Mouse (Mus musculus): ENCODE data around the gene Cep170.

Gene Cep170

DNA sequence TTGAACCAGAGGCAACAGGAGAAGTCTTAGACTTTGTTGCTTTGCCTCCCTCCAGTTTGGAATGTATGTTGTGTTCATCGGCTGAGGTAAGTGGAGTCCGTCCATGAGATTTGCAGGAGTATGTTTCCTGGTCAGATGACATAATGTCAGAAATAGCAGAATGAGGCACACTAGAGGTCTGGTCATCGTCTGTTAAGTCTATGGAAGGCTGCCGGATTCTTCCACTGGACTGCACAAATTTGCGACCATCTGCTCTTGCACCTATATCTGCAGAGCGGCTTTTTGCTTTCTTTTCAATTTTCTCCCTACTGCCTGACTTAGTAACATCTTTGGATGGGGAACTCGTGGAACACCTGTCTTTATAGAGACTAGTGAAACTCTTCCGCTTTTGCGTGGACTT lies 58.3 kb downstream of the Cep170 start:
- DNase-seq (ENCODE audit: inconsistent age in 2 of 2, low spot score in 1 of 2): no peak

DNA sequence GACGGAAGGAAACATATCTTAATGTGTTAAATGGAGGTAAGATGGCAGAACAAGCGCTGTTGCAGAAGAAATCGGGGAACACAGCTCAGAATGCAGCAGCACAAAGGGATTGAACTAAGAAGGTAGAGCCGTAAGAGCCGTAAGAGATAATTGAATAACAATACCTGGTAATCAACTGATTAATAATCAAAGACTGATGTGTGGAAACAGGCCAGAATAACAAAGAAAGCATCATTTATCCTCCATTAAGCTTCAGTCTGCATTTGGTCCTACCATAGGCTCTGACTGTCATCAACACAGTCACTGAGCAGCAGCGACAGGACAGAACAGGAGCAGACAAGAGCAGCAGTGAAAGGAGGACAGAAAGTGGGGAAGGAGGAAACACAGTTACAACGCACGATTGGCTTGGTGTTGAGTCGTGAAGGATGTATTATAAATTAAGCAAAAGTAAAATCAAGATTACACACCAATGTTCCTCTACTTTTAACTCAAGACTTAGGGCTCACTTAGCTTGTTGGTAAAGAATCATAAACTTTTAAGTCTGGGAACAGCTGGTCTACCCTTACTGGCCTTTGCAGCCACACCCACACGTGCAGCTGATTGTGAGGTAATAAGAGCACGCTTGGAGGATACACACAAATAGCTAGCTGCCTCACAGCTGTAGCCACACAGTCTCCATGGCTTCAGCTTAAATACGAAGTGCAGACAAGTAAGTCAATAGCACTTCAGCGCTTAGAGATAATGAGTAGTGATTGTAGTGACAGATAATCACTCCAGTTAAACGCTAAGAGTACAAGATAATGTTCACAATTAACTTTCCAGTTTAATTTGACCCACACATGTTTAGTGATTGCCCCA lies 59.8 kb downstream of the Cep170 start:
- DNase-seq (ENCODE audit: inconsistent age in 2 of 2, low spot score in 1 of 2): no peak

- no peak for DNase-seq (ENCODE audit: inconsistent age in 2 of 2, low spot score in 1 of 2)
Measured at GRCm38 (mm10) chr1:176749708-176750107, 64.2 kb downstream of the Cep170 start.

DNA sequence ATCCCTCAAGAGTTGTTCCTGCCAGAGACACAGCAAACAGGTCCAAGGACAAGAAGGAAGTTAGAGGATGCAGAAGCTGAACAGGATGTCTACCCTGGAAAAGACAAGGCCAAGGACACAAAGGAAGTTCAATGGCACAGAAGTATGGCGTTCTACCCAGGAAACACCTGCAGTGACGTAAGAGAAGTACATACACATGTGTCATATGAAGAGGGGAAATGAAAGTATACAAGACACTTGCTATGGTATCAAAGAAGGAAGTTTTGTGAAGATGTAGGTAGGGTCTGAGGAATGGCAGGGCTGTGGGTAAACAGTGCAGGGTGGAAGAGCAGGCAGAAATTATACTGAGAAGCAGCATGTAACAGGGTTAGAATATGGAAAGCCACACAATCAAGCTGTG lies 81.0 kb downstream of the Cep170 start:
- no peak for DNase-seq (ENCODE audit: inconsistent age in 2 of 2, low spot score in 1 of 2)

DNA sequence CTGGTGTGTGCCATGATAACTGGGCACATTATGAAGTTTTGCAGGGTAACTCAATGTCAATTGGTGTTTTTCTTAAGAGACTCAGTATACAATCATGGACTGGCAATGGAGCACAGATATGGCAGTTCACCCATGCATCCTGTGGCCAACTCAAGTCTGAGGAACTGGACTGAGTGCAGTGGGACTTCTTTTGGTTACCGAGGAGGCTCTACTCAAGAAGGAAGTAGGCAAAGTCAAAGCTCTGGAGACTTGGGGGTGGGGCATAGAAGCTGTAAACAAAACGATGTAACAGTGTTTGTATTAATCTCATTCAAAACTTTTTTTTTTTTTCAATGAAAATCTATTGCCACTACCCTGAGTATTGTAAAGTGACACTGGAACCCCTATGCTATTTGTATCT lies 83.3 kb downstream of the Cep170 start:
- DNase-seq (ENCODE audit: inconsistent age in 2 of 2, low spot score in 1 of 2): no peak

DNA sequence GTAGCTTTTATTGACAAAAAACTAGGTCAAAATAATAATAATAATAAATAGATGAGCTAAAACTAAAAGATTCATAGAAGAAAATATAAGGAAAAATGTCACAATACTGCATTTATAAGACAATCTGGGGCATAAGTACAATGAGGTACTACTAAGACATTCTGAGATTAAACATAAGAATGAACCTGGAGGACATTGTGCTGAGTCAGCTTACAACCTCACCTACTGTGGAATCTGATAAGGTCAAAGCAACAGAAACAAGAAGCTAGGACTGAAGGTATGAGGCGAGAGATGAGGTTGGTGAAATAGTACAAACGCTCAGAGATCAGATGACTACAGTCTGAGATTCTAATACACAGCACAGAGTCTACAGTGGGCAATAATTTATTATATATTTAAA lies 86.5 kb downstream of the Cep170 start:
- no peak for DNase-seq (ENCODE audit: inconsistent age in 2 of 2, low spot score in 1 of 2)

DNA sequence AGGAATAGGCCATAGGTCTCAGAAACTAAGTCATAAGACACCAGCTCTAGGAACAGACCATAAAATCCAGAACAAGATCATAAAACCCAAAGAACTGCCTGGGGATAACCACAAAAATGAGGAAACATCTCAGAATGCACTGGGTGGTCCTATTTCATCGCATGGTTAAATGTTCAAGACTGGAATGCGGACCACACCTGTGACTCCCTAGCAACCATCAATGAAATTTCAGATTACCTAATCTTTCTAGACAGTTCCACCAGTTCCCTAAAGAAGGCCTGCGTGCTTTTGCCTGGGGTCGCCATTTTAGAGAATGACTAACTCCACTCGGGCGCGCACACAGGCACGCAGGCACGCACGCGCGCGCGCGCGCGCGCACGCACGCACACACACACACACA lies 89.1 kb downstream of the Cep170 start:
- no peak for DNase-seq (ENCODE audit: inconsistent age in 2 of 2, low spot score in 1 of 2)

DNA sequence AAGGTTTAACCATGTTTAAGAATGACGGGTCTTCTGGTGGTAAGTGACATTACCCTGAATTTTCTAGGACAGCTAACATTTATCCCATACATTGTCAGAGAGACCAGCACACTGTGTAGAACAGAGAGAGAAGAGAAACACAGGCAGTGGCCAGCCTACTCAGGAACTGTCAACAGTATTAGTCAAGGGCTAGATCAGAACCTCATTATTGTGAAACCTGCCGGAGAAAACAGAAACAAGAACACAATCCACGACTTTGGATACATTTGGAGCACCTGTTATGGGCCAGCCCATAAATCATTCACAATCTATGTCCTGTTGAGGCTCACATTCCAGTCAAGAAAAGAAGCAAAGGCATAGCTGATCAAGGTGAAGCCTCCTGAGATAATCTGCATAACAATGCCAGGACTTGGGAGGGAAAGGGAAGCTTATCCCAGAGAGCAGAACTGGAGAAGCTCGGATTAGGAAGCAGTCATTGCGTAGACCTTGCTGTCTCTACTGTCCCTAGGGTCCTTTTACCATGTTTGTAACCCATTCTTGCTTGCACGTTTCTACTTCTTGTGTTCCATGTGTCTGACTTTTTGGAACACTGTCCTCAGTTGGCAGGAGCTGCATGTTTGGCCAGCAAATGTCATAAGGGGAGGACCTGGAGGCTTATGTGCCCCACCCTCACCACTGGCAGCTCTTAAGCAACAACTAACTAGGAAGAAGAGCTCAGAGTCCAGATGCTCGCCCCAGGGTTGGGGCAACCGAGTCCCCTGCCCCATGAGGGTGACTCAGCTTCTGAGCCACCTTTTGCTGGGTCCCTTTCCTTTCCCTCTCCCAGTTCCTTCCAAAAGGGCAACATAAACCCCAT lies 89.8 kb downstream of the Cep170 start:
- peak in 1 of 2 experiments; percentile 36 for DNase-seq (ENCODE audit: inconsistent age in 2 of 2, low spot score in 1 of 2)

DNA sequence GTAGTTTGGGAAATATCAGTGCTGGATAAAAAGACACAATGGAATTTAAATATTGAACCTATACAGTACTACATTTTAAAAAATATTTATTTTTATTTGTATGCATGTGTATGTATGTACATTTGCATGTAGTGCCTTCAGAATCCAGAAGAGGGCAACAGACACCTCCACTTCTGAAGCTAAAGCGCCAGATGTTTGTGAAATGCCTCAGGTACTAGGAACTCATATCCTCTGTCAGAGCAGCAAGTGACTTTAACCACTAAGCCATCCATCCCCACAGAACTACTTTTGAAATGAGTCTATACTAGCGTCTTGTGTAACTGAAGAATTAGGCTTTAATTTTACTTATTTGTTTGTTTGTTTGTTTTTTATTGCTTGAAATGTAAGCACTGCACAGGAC lies 101.4 kb downstream of the Cep170 start:
- DNase-seq (ENCODE audit: inconsistent age in 2 of 2, low spot score in 1 of 2): peak in 1 of 2 experiments; percentile 77

- no peak for DNase-seq (ENCODE audit: inconsistent age in 2 of 2, low spot score in 1 of 2)
Measured at GRCm38 (mm10) chr1:176700226-176700625, 113.6 kb downstream of the Cep170 start.

DNA sequence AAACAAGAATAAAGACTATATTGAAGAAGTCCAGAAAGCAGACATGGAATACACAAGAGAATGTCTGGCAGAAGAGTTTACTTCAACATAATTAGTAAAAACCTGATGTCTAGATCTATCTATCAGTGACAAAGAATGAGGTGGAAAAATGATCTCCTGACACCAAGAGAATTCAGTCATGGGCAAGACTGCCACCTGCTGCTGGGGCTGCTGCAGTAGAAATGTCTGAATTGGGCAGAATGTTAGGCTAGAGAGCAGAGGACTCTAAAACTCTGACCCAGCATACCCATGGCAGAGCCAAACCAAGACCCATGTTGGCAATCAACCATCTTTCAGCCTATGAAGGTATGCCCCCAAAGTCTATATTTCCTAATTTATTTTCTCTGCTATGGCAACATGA lies 114.1 kb downstream of the Cep170 start:
- peak in 1 of 2 experiments; percentile 54 for DNase-seq (ENCODE audit: inconsistent age in 2 of 2, low spot score in 1 of 2)

DNA sequence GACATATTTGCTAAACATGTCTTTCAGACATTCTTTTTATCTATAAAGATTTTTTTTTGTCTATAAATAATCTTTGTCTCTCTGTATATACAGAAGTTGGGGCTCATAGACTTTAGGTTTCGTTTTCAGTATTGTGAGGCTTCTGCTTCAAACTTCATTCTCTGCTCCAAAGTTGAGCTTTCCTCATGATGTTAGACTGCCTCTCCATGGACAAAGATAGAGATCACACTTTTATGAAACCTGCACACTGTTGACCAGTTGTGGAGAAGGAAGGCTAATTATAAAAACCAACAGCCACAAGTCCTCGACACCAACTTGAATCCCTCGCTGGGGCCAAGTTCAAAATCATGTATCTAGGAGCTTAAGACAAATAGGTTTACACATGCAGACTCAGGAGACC lies 115.2 kb downstream of the Cep170 start:
- no peak for DNase-seq (ENCODE audit: inconsistent age in 2 of 2, low spot score in 1 of 2)

DNA sequence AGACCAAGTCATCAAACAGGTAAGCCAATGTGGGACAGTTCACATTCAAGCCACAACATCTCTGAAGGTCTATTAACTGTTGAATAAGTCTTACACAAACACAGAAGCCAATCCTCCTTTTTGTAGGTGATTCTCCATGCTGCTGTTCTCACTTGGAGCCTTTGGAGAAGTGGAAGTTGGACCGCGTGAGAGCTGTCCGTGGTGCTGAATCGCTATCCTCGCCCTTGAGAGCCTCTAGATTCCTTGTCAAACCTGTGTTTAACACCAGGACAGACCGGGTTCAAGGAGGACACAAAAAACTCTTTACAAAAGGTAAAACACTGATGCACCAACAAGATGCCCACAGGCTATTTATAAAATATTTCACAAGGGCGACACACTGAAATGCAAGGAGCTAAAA lies 116.8 kb downstream of the Cep170 start:
- peak; percentile 24 to 81 for DNase-seq (ENCODE audit: inconsistent age in 2 of 2, low spot score in 1 of 2)

DNA sequence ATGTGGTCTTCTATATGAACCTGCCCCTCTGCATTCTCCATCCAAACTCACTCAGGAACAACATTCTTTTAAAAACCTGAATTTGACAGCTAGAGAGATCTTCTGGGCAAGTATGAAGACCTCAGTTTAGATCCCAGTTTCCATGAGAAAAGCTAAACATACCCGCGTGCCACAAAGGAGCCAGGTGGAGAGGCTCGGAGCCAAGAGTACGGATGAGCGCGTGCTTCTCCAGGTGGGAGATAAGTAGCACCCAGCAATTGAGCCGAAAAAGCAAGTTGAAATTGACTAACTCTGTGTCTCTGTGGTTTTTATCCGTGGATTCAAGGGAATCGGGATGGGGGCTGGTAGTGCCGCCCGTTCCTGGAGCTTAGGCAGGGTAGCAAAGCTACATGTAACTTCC lies 122.8 kb downstream of the Cep170 start:
- DNase-seq (ENCODE audit: inconsistent age in 2 of 2, low spot score in 1 of 2): no peak

DNA sequence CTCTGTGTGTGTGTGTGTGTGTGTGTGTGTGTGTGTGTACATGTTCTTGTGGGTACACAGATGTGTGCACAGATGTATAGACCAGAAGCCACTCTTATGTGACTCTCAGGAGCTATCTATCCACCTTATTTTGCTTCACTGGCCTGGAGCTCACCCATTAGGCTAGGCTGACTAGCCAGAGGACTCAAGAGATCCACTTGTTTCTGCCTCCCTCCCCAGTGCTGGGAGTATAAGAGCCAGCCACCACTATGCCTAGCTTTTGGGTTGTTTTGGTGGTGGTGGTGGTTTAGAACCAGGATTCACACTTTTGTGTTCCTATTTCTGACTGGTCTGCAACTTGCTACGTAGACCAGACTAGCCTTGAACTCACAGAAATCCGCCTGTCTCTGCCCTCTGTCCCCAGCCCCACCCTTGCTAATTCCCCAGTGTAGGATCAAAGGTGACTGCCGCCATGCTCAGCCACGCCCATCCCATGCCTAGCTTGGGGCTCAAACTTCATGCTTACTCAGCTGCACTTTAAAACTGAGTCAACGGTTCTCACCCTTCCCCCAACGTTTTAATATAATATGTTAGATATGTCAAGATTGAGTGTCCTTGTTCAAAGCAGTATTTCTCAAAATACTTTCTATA lies 125.5 kb downstream of the Cep170 start:
- no peak for DNase-seq (ENCODE audit: inconsistent age in 2 of 2, low spot score in 1 of 2)

All from adrenal gland, adult (tissue).